Mouse (Mus musculus) stomach, postnatal 0 days (tissue): Measurements from ENCODE around the gene Mgmt. TPM values are rescaled to one million over a fixed set of nuclear protein-coding genes. Genes with fewer than 3 reads are reported as not detected.

Experiments
- ATAC-seq: fragments of 200-750 bp; cut with Nextera tagmentation; 2 replicates; pipeline ENCODE4 v1.8.0; 2017; ENCODE audit not compliant: low FRiP score, low TSS enrichment
- DNase-seq: peaks from one replicate; pipeline ENCODE4 v3.0.0-alpha.2; 2016; ENCODE audit warnings: low spot score
- H3K27ac ChIP-seq: fragments of 300-500 bp; sonication (generic); replicated peaks from 2 replicates; pipeline ENCODE4 v1.5.1; 2014; ENCODE audit warnings: mild to moderate bottlenecking, control low read depth
- H3K27me3 ChIP-seq: fragments of 300-500 bp; sonication (generic); 2 replicates; pipeline ENCODE4 v1.6.1; 2014; ENCODE audit warnings: low read length; ENCODE audit not compliant: control insufficient read depth, insufficient read depth
- H3K36me3 ChIP-seq: fragments of 300-500 bp; sonication (generic); 2 replicates; pipeline ENCODE4 v1.6.1; 2014; ENCODE audit warnings: low read length, mixed read lengths; ENCODE audit not compliant: control insufficient read depth, insufficient read depth
- H3K4me1 ChIP-seq: fragments of 300-500 bp; sonication (generic); replicated peaks from 2 replicates; pipeline ENCODE4 v1.6.1; 2014; ENCODE audit warnings: antibody characterized with exemption; ENCODE audit not compliant: control insufficient read depth, insufficient read depth
- H3K4me2 ChIP-seq: fragments of 300-500 bp; sonication (generic); replicated peaks from 2 replicates; pipeline ENCODE4 v1.6.1; 2014; ENCODE audit warnings: low read depth, mild to moderate bottlenecking, control low read depth, moderate library complexity
- H3K4me3 ChIP-seq: fragments of 300-500 bp; sonication (generic); 2 replicates; pipeline ENCODE4 v1.5.1; 2014; ENCODE audit warnings: low read depth, low read length, control low read depth
- H3K9ac ChIP-seq: fragments of 300-500 bp; sonication (generic); 2 replicates; pipeline ENCODE4 v1.6.1; 2014; ENCODE audit warnings: mild to moderate bottlenecking, low read length, control low read depth, mixed read lengths
- H3K9me3 ChIP-seq: fragments of 300-500 bp; sonication (generic); 2 replicates; pipeline ENCODE4 v1.6.1; 2016; ENCODE audit warnings: low read length; ENCODE audit not compliant: control insufficient read depth
- CTCF ChIP-seq: IDR thresholded peaks from 2 replicates; pipeline ENCODE4 v1.5.1; 2016; ENCODE audit warnings: antibody characterized with exemption, low read depth, mild to moderate bottlenecking, moderate library complexity
- EP300 ChIP-seq: optimal IDR thresholded peaks from 2 replicates; pipeline ENCODE3; 2016; ENCODE audit warnings: antibody characterized with exemption
- WGBS: fragments of 180-500 bp; shearing (Covaris S2); extraction: QIAGEN DNeasy Blood & Tissue Kit; methylation state at CpG from one replicate; pipeline ENCODE4 v1.1.7; 2014; 5-methylcytosine and 5-hydroxymethylcytosine counted together
- polyA plus RNA-seq: library from polyadenylated mRNA; unstranded; fragments of >200 nt; fragmentation: Nextera tagmentation; extraction: Ambion mirVana; gene quantifications from 2 replicates; pipeline ENCODE4 v1.2.1, GENCODE M21; 2015

Mgmt gene
- polyA plus RNA-seq, 1 experiment from 2014 or later, result 5.5 TPM

GRCm38 (mm10) chr7:136975001-136975400 is 80.6 kb downstream of the Mgmt start:
- no peaks in the 10 kb centered on the region for H3K36me3 ChIP-seq
- H3K9ac ChIP-seq, result no peak overlapping the region
- no peak overlapping the region for H3K4me3 ChIP-seq
- no peak overlapping the region for H3K4me2 ChIP-seq
- no peak for TF ChIP-seq EP300
- TF ChIP-seq CTCF, result no peak
- H3K9me3 ChIP-seq, result no peaks in the 10 kb centered on the region
- ATAC-seq (no peak), DNase-seq (no peak)
- H3K4me1 ChIP-seq, result no peaks in the 10 kb centered on the region
- H3K27ac ChIP-seq, result no peak overlapping the region
- 90% methylated on average over 5 of the region's 5 CpGs for WGBS
- no peaks in the 10 kb centered on the region for H3K27me3 ChIP-seq

DNA sequence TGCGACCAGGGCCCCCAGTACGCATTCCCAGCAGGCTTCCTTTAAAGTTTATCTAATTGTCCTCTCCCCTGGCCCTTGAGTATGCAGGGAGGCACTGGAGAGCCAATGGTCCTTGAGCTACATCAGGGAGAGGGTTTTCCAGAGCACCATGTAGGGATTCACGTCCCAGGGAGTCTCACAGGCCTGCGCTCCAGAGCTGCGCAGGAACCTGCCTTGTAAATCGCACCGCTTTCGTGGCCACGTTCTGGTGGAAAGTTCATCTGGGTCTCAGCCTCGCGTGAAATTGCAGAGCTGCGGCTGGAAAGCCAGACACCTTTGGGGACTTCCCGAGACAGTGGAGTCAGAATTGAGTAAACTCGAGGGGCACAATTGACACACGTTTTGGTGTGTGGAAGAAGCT is 103.0 kb downstream of the Mgmt start:
- Histone ChIP-seq H3K27me3 (no peaks in the 10 kb centered on the region), H3K27ac (no peak overlapping the region), H3K9me3 (no peaks in the 10 kb centered on the region), H3K4me3 (no peak overlapping the region), H3K4me2 (no peak overlapping the region), H3K9ac (no peak overlapping the region), H3K4me1 (no peaks in the 10 kb centered on the region), H3K36me3 (no peaks in the 10 kb centered on the region)
- ATAC-seq (no peak), DNase-seq (no peak)
- 91% methylated on average over 15 of the region's 15 CpGs for whole genome bisulfite sequencing
- no peak for TF ChIP-seq EP300
- TF ChIP-seq CTCF, result no peak

DNA sequence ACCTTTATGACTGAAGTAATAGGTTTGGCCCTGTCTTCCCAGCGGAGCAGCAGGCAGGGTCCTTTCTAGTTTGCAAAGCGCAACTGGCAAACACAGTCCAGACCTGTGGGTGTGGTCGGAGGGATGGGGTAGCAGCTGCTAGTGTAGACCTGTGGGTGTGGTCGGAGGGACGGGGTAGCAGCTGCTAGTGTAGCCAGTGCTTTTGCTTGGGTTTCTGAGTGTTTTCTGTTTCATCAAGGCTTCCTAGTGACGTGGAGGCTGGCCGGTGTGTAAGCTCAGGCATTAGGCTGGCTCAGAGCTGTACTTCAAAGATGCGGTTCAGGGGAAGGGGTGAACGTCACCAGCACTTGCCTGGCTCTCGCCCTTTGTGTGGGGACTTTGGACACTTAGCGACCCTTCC is 106.3 kb downstream of the Mgmt start:
- H3K4me3 ChIP-seq, result no peak overlapping the region
- no peaks in the 10 kb centered on the region for H3K9me3 ChIP-seq
- no peak overlapping the region for H3K9ac ChIP-seq
- no peaks in the 10 kb centered on the region for H3K36me3 ChIP-seq
- no peak overlapping the region for H3K4me2 ChIP-seq
- H3K27ac ChIP-seq, result no peak overlapping the region
- ATAC-seq, result no peak
- TF ChIP-seq CTCF (no peak), EP300 (no peak)
- no peak for DNase-seq
- 58% methylated on average over 11 of the region's 11 CpGs for WGBS
- no peaks in the 10 kb centered on the region for H3K27me3 ChIP-seq
- no peaks in the 10 kb centered on the region for H3K4me1 ChIP-seq

DNA sequence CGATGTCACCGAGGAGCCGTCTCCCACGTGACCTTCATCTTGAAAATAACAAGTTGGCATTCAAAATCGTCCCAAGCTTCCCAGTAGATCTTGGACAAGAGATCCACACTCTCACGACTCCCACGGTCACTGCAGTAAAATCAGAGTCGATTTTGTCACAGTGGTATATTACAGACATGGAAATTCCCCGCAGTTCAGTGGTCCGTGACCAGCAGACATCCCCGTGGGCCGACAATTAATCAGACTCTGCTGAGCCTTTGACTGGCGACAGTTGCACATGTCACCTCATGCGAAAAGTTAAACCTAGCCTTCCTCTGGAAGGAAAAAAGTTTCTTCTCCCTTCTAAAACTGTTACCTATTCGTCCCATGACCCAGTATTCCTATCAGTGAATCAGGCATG is 106.8 kb downstream of the Mgmt start:
- DNase-seq (no peak), ATAC-seq (no peak)
- Histone ChIP-seq H3K9ac (no peak overlapping the region), H3K4me2 (no peak overlapping the region), H3K36me3 (no peaks in the 10 kb centered on the region), H3K27me3 (no peaks in the 10 kb centered on the region), H3K4me1 (no peaks in the 10 kb centered on the region), H3K9me3 (no peaks in the 10 kb centered on the region), H3K27ac (no peak overlapping the region), H3K4me3 (no peak overlapping the region)
- no peak for TF ChIP-seq CTCF
- no peak for TF ChIP-seq EP300
- WGBS, result 89% methylated on average over 15 of the region's 15 CpGs

DNA sequence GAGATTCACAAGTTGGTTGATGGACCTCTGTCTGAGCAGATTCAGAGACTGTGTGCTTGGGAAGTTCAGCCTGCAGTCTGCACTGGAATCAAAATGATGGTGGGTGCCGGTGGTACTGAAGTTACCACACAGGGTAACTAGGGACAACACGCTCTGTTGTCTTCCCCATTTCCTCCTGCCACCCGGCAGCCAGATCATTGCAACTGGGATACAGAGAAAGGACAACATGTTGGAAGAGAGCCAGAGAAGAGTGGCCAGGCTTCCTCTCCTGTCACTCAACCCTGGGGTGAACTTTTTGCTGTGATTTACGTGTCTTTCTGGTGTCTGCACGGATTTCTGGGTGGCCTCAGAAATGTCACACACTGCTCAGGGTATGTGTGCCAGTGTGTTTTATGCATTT is 107.4 kb downstream of the Mgmt start:
- 63% methylated on average over 5 of the region's 5 CpGs for WGBS
- no peak for TF ChIP-seq CTCF
- no peak for TF ChIP-seq EP300

DNA sequence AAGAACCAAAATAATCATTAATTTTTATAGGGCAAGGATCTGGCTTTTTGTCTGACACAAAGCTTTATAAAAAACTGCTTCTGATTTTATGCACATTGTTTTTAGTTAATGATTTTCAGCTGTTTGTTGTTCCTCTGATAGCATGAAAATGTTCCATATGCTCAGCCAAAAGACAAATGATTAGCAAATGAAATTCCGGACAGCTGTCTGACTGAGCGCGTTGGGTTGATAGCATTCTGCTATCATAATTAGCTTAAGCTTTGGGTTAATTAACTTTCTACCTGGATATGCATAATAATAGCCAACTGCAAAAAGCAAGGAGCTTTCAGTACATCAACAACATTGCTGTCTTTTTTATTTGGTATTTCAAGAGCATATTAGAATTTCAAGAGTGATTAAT is 108.0 kb downstream of the Mgmt start:
- ATAC-seq, result no peak
- no peak for DNase-seq
- H3K27me3 ChIP-seq, result no peaks in the 10 kb centered on the region
- no peak overlapping the region for H3K4me2 ChIP-seq
- 86% methylated on average over 3 of the region's 3 CpGs for WGBS
- no peak for TF ChIP-seq CTCF
- TF ChIP-seq EP300, result no peak
- H3K9ac ChIP-seq, result no peak overlapping the region
- H3K36me3 ChIP-seq, result no peaks in the 10 kb centered on the region
- no peak overlapping the region for H3K27ac ChIP-seq
- no peaks in the 10 kb centered on the region for H3K9me3 ChIP-seq
- no peaks in the 10 kb centered on the region for H3K4me1 ChIP-seq
- no peak overlapping the region for H3K4me3 ChIP-seq

More for the DNA sequence above, 107.4 kb downstream of the Mgmt start:
- Histone ChIP-seq H3K9me3 (no peaks in the 10 kb centered on the region), H3K27me3 (no peaks in the 10 kb centered on the region), H3K4me2 (no peak overlapping the region), H3K4me3 (no peak overlapping the region), H3K9ac (no peak overlapping the region), H3K27ac (no peak overlapping the region), H3K36me3 (no peaks in the 10 kb centered on the region), H3K4me1 (no peaks in the 10 kb centered on the region)
- no peak for ATAC-seq
- no peak for DNase-seq

DNA sequence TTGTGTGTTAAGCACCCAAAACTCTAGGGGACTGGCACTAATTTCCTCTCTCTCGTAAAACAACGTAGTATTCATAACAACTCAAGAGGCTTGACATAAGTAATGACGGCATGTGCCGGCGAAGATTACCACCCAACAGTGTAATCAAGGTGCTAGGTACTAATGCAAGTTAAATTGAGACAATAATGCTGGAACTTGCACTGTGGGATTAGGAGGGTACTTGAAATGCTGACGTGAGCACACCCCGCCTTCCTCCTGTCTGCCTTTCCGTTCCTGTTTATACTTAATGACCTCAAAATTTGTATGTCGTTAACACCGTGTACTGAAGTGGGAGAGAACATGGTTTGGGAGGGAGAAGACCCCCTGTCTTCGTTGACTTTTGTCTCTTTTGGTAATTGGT is 110.9 kb downstream of the Mgmt start:
- no peak for TF ChIP-seq CTCF
- no peak for TF ChIP-seq EP300
- WGBS, result 50% methylated on average over 11 of the region's 11 CpGs
- H3K27ac ChIP-seq, result no peak overlapping the region
- no peaks in the 10 kb centered on the region for H3K9me3 ChIP-seq
- DNase-seq (no peak), ATAC-seq (no peak)
- no peak overlapping the region for H3K4me3 ChIP-seq
- H3K9ac ChIP-seq, result no peak overlapping the region
- H3K36me3 ChIP-seq, result no peaks in the 10 kb centered on the region
- H3K4me1 ChIP-seq, result no peaks in the 10 kb centered on the region
- H3K27me3 ChIP-seq, result no peaks in the 10 kb centered on the region
- H3K4me2 ChIP-seq, result no peak overlapping the region
